Mouse (Mus musculus): ENCODE data around the gene Olfr1156. TPM values are rescaled to one million over a fixed set of nuclear protein-coding genes. Genes with fewer than 3 reads are reported as not detected.

Gene Olfr1156
- not detected in 2 replicates for polyA plus RNA-seq (2012; rRNA removed)

GRCm38 (mm10) chr2:87953000-87953399 lies at the start of gene Olfr1156:
Gene Olfr1156 (minus strand): TSS chr2:87953100.
- DNase-seq (ENCODE audit: low read depth, low spot score) = no peak

- no peak for DNase-seq (ENCODE audit: low read depth, low spot score)
Measured at GRCm38 (mm10) chr2:87989813-87990212, 36.9 kb upstream of the Olfr1156 start, which contains the start of gene Olfr1158. Gene Olfr1158 (plus strand): TSS chr2:87990113.

DNA sequence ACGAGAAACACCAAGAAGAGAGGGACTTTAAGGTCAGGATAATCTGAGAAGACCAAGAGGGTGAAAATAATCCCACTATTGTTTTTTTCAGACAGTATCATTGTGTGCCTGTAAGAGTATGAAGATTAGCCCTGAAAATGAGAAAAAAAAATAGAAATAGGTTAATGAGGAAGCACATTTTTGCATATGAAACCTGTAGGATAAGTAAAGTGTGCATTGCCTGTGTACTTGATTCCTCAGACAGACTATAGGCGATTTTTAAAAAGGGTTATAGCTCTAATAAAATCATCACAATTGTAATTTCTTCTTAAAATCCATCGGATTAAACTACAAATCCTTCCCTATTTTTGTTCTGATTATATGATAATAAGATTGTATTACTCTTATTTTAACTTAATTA lies 21.7 kb upstream of the Olfr1156 start, which contains the start of gene Olfr74:
Gene Olfr74, minus strand, starts transcription at position 101 of the 400 bp plus-strand sequence.
- WGBS = 69% methylated on average over 3 of the region's 3 CpGs
- no peak for DNase-seq (ENCODE audit: low read depth, low spot score)

GRCm38 (mm10) chr2:87968199-87968598 lies 15.3 kb upstream of the Olfr1156 start, which contains the start of gene Olfr1157:
Gene Olfr1157 (minus strand): TSS chr2:87968299.
- 95% methylated on average over 4 of the region's 4 CpGs for WGBS
- no peak for DNase-seq (ENCODE audit: low read depth, low spot score)

DNA sequence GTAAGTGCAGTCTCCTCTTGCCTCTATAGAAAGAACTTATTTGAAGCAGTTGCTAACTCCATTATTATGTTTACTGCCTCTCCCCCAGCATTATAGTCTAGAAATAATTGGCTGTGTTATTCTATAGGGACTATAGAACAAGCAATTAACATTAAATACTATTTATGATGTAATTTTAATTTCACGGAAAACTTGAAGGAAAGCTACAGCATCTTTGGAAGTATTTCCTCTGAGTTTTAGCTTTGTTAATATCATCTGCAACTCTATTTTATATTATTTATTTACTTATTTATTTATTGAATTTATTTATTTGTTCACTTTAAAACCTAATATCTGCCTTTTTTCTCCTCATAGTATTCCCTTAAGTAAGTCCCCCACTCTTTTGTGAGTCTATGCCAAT lies 7.9 kb downstream of the Olfr1156 start, which contains the start of gene Olfr1155:
Gene Olfr1155, minus strand, starts transcription at position 101 of the 400 bp plus-strand sequence.
- DNase-seq (ENCODE audit: low read depth, low spot score) = no peak
- WGBS = 92% methylated on average over 1 of the region's 1 CpGs

GRCm38 (mm10) chr2:87905066-87905465 lies 47.8 kb downstream of the Olfr1156 start, which contains the start of gene Olfr1154:
Gene Olfr1154 (minus strand): TSS chr2:87905166.
- WGBS = 82% methylated on average over 1 of the region's 1 CpGs

More at GRCm38 (mm10) chr2:87905066-87905465, 47.8 kb downstream of the Olfr1156 start, which contains the start of gene Olfr1154:
- DNase-seq (ENCODE audit: low read depth, low spot score) = no peak

Other genes with a start within 250 kb of the Olfr1156 start
- gene Olfr1137, start 239.9 kb downstream of the Olfr1156 start, polyA plus RNA-seq (2012; rRNA removed) = not detected in 2 replicates
- gene Olfr1138, start 213.1 kb downstream of the Olfr1156 start, polyA plus RNA-seq (2012; rRNA removed) = not detected in 2 replicates
- not detected in 2 replicates for gene Olfr1140, start 209.3 kb downstream of the Olfr1156 start, polyA plus RNA-seq (2012; rRNA removed)
- gene Olfr1141, start 199.1 kb downstream of the Olfr1156 start, polyA plus RNA-seq (2012; rRNA removed) = not detected in 2 replicates
- not detected in 2 replicates for gene Olfr152, start 173.6 kb downstream of the Olfr1156 start, polyA plus RNA-seq (2012; rRNA removed)
- not detected in 2 replicates for gene Olfr1143, start 152.5 kb downstream of the Olfr1156 start, polyA plus RNA-seq (2012; rRNA removed)
- gene Olfr1145, start 143.3 kb downstream of the Olfr1156 start, polyA plus RNA-seq (2012; rRNA removed) = not detected in 2 replicates
- not detected in 2 replicates for gene Olfr1148, start 122.6 kb downstream of the Olfr1156 start, polyA plus RNA-seq (2012; rRNA removed)
- gene Olfr1150-ps1, start 109.1 kb downstream of the Olfr1156 start, polyA plus RNA-seq (2012; rRNA removed) = not detected in 2 replicates
- not detected in 2 replicates for gene Olfr1151, start 97.2 kb downstream of the Olfr1156 start, polyA plus RNA-seq (2012; rRNA removed)
- gene Olfr1152, start 86.6 kb downstream of the Olfr1156 start, polyA plus RNA-seq (2012; rRNA removed) = not detected in 2 replicates
- gene Olfr1153, start 58.1 kb downstream of the Olfr1156 start, polyA plus RNA-seq (2012; rRNA removed) = not detected in 2 replicates
- not detected in 2 replicates for gene Olfr1154, start 47.9 kb downstream of the Olfr1156 start, polyA plus RNA-seq (2012; rRNA removed)
- not detected in 2 replicates for gene Olfr1155, start 8.0 kb downstream of the Olfr1156 start, polyA plus RNA-seq (2012; rRNA removed)
- not detected in 2 replicates for gene Olfr1157, start 15.2 kb upstream of the Olfr1156 start, polyA plus RNA-seq (2012; rRNA removed)
- gene Olfr74, start 21.6 kb upstream of the Olfr1156 start, polyA plus RNA-seq (2012; rRNA removed) = not detected in 2 replicates
- gene Olfr1158, start 37.0 kb upstream of the Olfr1156 start, polyA plus RNA-seq (2012; rRNA removed) = not detected in 2 replicates
- gene Olfr1160, start 55.2 kb upstream of the Olfr1156 start, polyA plus RNA-seq (2012; rRNA removed) = not detected in 2 replicates
- not detected in 2 replicates for gene Olfr1161, start 69.7 kb upstream of the Olfr1156 start, polyA plus RNA-seq (2012; rRNA removed)
- gene Olfr73, start 84.6 kb upstream of the Olfr1156 start, polyA plus RNA-seq (2012; rRNA removed) = not detected in 2 replicates
- gene Olfr1162, start 98.0 kb upstream of the Olfr1156 start, polyA plus RNA-seq (2012; rRNA removed) = not detected in 2 replicates
- gene Olfr1163, start 118.7 kb upstream of the Olfr1156 start, polyA plus RNA-seq (2012; rRNA removed) = not detected in 2 replicates
- gene Olfr1164, start 140.9 kb upstream of the Olfr1156 start, polyA plus RNA-seq (2012; rRNA removed) = not detected in 2 replicates
- gene Olfr1166, start 175.2 kb upstream of the Olfr1156 start, polyA plus RNA-seq (2012; rRNA removed) = not detected in 2 replicates
- not detected in 2 replicates for gene Olfr1167, start 202.1 kb upstream of the Olfr1156 start, polyA plus RNA-seq (2012; rRNA removed)
- gene Olfr1168, start 228.8 kb upstream of the Olfr1156 start, polyA plus RNA-seq (2012; rRNA removed) = not detected in 2 replicates